8 mouse cellular contexts compared by ENCODE assay signal in the genomic region with DNA sequence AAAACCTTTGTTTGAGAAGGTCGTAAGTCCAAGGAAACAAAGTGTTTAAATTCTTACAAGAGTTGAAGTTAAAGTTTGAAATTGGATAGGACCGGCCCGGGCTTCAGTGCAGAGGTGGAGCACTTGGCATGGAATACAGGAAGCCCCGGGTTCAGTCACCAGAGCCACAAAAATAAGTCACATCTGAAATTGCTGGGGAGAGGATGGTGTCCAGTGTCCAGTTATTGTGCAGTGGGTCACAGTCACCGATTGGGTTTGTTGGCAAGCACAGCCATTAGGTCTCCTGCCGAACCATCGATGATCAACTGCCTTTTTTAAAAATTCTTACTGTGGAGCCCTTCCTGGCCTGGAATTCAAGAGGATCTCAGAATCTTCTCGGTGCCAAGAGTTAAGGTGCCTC. TPM values are rescaled to one million over a fixed set of nuclear protein-coding genes. Genes with fewer than 3 reads are reported as not detected.
DNase-seq lines count a peak whose midpoint lies in the region; ATAC-seq and TF ChIP-seq lines count a peak whose summit lies in the region.

No protein-coding gene starts in this region.

- no peak for TF ChIP-seq POLR2A in myocyte (IDR thresholded peaks at IDR 0.05; ENCODE audit: insufficient read length, low read depth)

- peaks cover 61% of the 10 kb centered on the region for H3K79me2 ChIP-seq in myocyte (ENCODE audit: control insufficient read depth, insufficient read depth)

- WGBS in liver, embryonic 11.5 days: 34% methylated on average over 8 of the region's 8 CpGs
- 43% methylated on average over 8 of the region's 8 CpGs for WGBS in embryonic facial prominence, embryonic 13.5 days

- H3K4me2 ChIP-seq in liver, embryonic 11.5 days: peak overlapping the region; percentile 95
- H3K4me2 ChIP-seq in embryonic facial prominence, embryonic 13.5 days: peak overlapping the region; percentile 79
- peak overlapping the region; percentile 96 for H3K4me2 ChIP-seq in myocyte (ENCODE audit: low read depth)

- peaks cover 29% of the 10 kb centered on the region for H3K4me1 ChIP-seq in liver, embryonic 11.5 days (replicated peaks; ENCODE audit: control insufficient read depth, insufficient read depth, low read length)
- peaks cover 28% of the 10 kb centered on the region for H3K4me1 ChIP-seq in embryonic facial prominence, embryonic 13.5 days

- H3K27ac ChIP-seq in liver, embryonic 11.5 days (ENCODE audit: low read depth, low read length): peak overlapping the region; percentile 22; the same call in 1 of the 2 replicates
- H3K27ac ChIP-seq in embryonic facial prominence, embryonic 13.5 days: no peak overlapping the region

- H3K36me3 ChIP-seq in liver, embryonic 11.5 days (ENCODE audit: control insufficient read depth, insufficient read depth, low read length): peaks cover 11% of the 10 kb centered on the region; the same call in 1 of the 2 replicates
- H3K36me3 ChIP-seq in embryonic facial prominence, embryonic 13.5 days: peaks cover 33% of the 10 kb centered on the region
- no peaks in the 10 kb centered on the region for H3K36me3 ChIP-seq in myocyte (ENCODE audit: control insufficient read depth, insufficient read depth)

- no peak for DNase-seq in liver, embryonic 11.5 days (ENCODE audit: low spot score)
- no peak for DNase-seq in liver
- DNase-seq in kidney, adult 9 months: peak; percentile 44
- DNase-seq in right cerebral cortex, postnatal 14 days: no peak
- no peak for DNase-seq in left cerebral cortex, adult 11 months (ENCODE audit: low spot score)
- no peak for DNase-seq in frontal cortex, postnatal 25 days (ENCODE audit: low spot score in 2 of 2)

- no peaks in the 10 kb centered on the region for H3K9me3 ChIP-seq in liver, embryonic 11.5 days (ENCODE audit: control insufficient read depth, low read length)
- no peaks in the 10 kb centered on the region for H3K9me3 ChIP-seq in embryonic facial prominence, embryonic 13.5 days

- H3ac ChIP-seq in myocyte (ENCODE audit: control insufficient read depth, insufficient read length): peak overlapping the region; percentile 96

- ATAC-seq in liver, embryonic 11.5 days (replicated peaks; ENCODE audit: low FRiP score): no peak
- no peak for ATAC-seq in embryonic facial prominence, embryonic 13.5 days (ENCODE audit: insufficient number of reproducible peaks, insufficient read depth, low FRiP score, low TSS enrichment, low read depth)

- peak overlapping the region; percentile 83 for H3K4me3 ChIP-seq in liver, embryonic 11.5 days (ENCODE audit: low read depth, low read length)
- peak overlapping the region; percentile 95 for H3K4me3 ChIP-seq in embryonic facial prominence, embryonic 13.5 days
- peak overlapping the region; percentile 94 for H3K4me3 ChIP-seq in myocyte

- H3K27me3 ChIP-seq in liver, embryonic 11.5 days (replicated peaks; ENCODE audit: control insufficient read depth, insufficient read depth, low read length): no peaks in the 10 kb centered on the region
- H3K27me3 ChIP-seq in embryonic facial prominence, embryonic 13.5 days: no peaks in the 10 kb centered on the region
- H3K27me3 ChIP-seq in myocyte (ENCODE audit: control insufficient read depth, insufficient read depth, insufficient read length): no peaks in the 10 kb centered on the region

- peak overlapping the region; percentile 99 for H3K9ac ChIP-seq in liver, embryonic 11.5 days (ENCODE audit: low read depth, low read length)
- H3K9ac ChIP-seq in embryonic facial prominence, embryonic 13.5 days: peak overlapping the region; percentile 99

TF ChIP-seq in myocyte, 11 proteins besides CTCF, POLR2A, EP300 and RAD21:
- TF ChIP-seq SRF (IDR thresholded peaks at IDR 0.05; ENCODE audit: control insufficient read depth, insufficient read length, low read depth) (no peak), MYOG (IDR thresholded peaks at IDR 0.05; ENCODE audit: control insufficient read depth in 1 of 3, insufficient read depth in 1 of 3, insufficient read length in 2 of 3, low read depth in 2 of 3) (no peak), CEBPB (IDR thresholded peaks at IDR 0.05; ENCODE audit: insufficient read depth, poor library complexity, severe bottlenecking) (no peak), TCF3 (IDR thresholded peaks at IDR 0.05; ENCODE audit: insufficient read length, low read depth) (no peak), USF1 (IDR thresholded peaks at IDR 0.05; ENCODE audit: low read depth) (no peak), POLR2AphosphoS2 (IDR thresholded peaks at IDR 0.05; ENCODE audit: insufficient read length, low read depth) (no peak), E2F4 (IDR thresholded peaks at IDR 0.05; ENCODE audit: insufficient read depth) (no peak), TCF12 (IDR thresholded peaks at IDR 0.05; ENCODE audit: insufficient read depth, poor library complexity, severe bottlenecking) (no peak), MAX (IDR thresholded peaks at IDR 0.05; ENCODE audit: low read depth) (no peak), MYOD1 (IDR thresholded peaks at IDR 0.05; ENCODE audit: control insufficient read depth in 1 of 3, insufficient read length in 2 of 3, low read depth in 2 of 3) (no peak), REST (IDR thresholded peaks at IDR 0.05; ENCODE audit: insufficient read depth, insufficient read length) (no peak)

RNA-seq across cellular contexts. Expression of a gene that starts 1.3 kb away (rescaled TPM):
- polyA plus RNA-seq in liver, embryonic 11.5 days (2014; fragmentation: Nextera tagmentation; extraction: Ambion mirVana): 204 and 223 TPM in 2 replicates
- 189 and 214 TPM in 2 replicates for polyA plus RNA-seq in embryonic facial prominence, embryonic 13.5 days (2015; fragmentation: Nextera tagmentation; extraction: Ambion mirVana)
- polyA plus RNA-seq in myocyte (2012; fragmentation: generic; extraction: Trizol): 52.2 TPM

RNA-seq across cellular contexts. Expression of a gene that starts 9.7 kb away (rescaled TPM):
- 243 and 270 TPM in 2 replicates for polyA plus RNA-seq in liver, embryonic 11.5 days (2014; fragmentation: Nextera tagmentation; extraction: Ambion mirVana)
- polyA plus RNA-seq in embryonic facial prominence, embryonic 13.5 days (2015; fragmentation: Nextera tagmentation; extraction: Ambion mirVana): 386 and 443 TPM in 2 replicates
- polyA plus RNA-seq in myocyte (2012; fragmentation: generic; extraction: Trizol): 264 TPM

RNA-seq across cellular contexts. Expression of a gene that starts 47.8 kb away (rescaled TPM):
- polyA plus RNA-seq in liver, embryonic 11.5 days (2014; fragmentation: Nextera tagmentation; extraction: Ambion mirVana): 300 and 334 TPM in 2 replicates
- polyA plus RNA-seq in embryonic facial prominence, embryonic 13.5 days (2015; fragmentation: Nextera tagmentation; extraction: Ambion mirVana): 1,239 and 1,279 TPM in 2 replicates
- polyA plus RNA-seq in myocyte (2012; fragmentation: generic; extraction: Trizol): 1,961 TPM
